Mouse (Mus musculus): ENCODE results near the gene Sbno2.

- TF ChIP-seq E2F4 (IDR thresholded peaks at IDR 0.05; ENCODE audit: insufficient replicate concordance, low read depth, low read length) (no peak), POLR2A (IDR thresholded peaks at IDR 0.05; ENCODE audit: low read depth, low read length) (no peak), SIN3A (IDR thresholded peaks at IDR 0.05; ENCODE audit: low read length) (peak; percentile 49; the same call in 1 of the 2 replicates)
These were observed 51.2 kb downstream of the Sbno2 start for GRCm38 (mm10) chr10:80053831-80054815.

Measured in CH12.LX (cell line).